Mouse (Mus musculus) CD4-positive, CD25-positive, alpha-beta regulatory T cell, adult 9 weeks (primary cell): ENCODE results near the gene Acnat2. TPM values are rescaled to one million over a fixed set of nuclear protein-coding genes. Genes with fewer than 3 reads are reported as not detected.

Experiments used
- polyA plus RNA-seq: library from polyadenylated mRNA; unstranded; fragments of 100-300 nt; shearing (Covaris generic); gene quantifications from one replicate; pipeline ENCODE4 v1.2.1, GENCODE M21; 2017

Gene Acnat2
- not detected for polyA plus RNA-seq

DNA sequence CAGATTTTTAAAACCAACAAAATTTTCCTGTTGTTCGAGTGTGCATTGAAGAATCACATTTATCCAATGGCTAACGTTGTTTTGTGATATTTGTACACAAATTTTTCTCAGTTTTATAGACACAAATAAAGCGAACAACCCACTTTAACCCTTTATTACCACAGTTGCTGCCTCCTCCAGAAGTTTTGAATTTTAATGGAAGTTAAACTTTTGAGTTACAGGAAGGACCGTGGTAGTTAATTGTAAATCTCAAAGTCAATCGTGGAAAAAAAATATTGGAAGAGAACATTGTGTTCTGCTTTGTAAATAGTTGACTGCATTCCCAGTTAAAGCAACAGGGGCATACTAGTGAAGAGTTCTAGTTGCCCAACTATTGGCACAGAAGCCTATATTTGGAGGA is at the start of gene Acnat2:
Gene Acnat2 (minus strand): TSS at position 195 of the 400 bp plus-strand sequence.

Other genes starting within 250 kb of the Acnat2 start
- gene Acnat1, start 65.8 kb upstream of the Acnat2 start, polyA plus RNA-seq = not detected
- gene Baat, start 98.4 kb upstream of the Acnat2 start, polyA plus RNA-seq = not detected
- gene Mrpl50, start 112.9 kb upstream of the Acnat2 start, polyA plus RNA-seq = 28.5 TPM
- 4.4 TPM for gene Zfp189, start 113.0 kb upstream of the Acnat2 start, polyA plus RNA-seq
- not detected for gene Aldob, start 141.4 kb upstream of the Acnat2 start, polyA plus RNA-seq
- gene Tmem246, start 189.7 kb upstream of the Acnat2 start, polyA plus RNA-seq = not detected
- gene Rnf20, start 223.9 kb upstream of the Acnat2 start, polyA plus RNA-seq = 70.8 TPM